Mouse (Mus musculus): ENCODE data around the gene Limch1.

Limch1 gene

DNA sequence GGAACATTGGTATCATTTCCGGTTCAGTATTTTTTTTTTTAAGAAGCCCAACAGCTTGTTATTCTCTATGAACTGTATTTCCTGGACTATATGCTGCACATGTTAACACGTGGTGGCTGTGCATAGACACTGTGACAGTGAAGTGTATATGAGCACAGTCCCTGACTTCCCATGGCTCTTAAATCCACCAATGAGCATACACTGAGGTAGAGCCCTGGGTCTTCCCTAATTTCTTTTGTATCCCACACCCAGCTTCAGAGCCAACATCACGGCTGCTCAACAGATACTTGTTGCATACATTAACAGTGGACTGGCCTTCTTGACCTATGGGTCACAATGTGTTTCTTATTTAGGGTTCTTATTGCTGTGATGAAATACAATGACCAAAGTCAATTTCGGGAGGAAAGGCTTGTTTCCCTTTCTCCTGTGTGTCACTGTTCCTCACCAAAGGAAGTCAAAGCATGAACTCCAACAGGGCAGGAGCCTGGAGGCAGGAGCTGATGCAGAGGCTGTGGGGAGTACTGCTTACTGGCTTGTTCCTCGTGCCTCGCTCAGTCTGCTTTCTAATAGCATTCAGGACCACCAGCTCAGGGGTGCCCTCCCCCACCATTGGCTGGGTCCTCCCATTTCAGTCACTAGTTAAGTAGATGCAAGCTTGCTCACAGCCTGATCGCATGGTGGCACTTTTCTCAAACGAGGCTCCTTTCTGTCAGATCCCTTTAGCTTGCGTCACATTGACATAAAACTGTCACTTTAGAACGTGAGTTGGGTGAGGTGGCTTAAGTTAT lies 130.6 kb downstream of the Limch1 start:
- DNase-seq (ENCODE audit: low spot score in 2 of 2) = no peak

DNA sequence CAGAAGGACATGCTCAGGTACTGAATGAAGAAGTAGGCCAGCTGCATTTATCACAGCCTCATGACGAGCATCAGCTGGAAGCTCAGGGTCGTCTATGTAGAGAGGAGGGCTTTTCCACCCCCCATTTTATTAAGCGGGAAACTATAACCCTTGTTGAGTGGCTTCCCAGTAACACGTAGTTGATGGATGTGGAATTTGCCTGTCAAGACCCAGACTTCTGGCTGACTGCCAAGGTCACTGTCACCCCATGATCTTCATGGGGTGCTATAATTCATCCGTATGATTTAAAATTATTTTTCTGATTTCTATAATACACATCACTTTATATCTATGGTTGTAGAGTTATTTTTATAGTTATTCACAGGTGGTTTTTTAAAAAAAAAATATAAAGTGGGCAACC lies 131.4 kb downstream of the Limch1 start:
- DNase-seq (ENCODE audit: low spot score in 2 of 2) = no peak

DNA sequence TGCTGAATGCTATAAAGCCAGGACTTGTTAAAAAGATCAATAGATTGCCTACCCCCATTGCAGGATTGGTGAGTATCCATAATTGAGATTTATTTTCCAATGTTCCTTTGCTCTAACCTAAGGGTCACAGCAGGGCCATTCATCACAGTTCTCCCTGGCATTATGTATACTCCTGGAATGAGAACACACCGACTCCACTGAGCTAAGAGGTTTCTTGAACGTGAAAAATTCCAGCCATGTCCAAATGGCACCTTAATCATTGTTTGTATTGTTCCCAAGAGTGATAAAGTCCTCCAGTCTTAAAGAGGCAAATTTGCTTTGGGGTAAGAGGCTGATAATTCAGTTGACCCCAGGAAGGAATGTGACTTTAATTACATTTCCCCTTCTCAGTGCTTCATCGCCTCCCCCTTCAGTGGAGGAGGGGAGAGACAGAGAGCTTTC lies 136.3 kb downstream of the Limch1 start:
- DNase-seq (ENCODE audit: low spot score in 2 of 2) = no peak

DNA sequence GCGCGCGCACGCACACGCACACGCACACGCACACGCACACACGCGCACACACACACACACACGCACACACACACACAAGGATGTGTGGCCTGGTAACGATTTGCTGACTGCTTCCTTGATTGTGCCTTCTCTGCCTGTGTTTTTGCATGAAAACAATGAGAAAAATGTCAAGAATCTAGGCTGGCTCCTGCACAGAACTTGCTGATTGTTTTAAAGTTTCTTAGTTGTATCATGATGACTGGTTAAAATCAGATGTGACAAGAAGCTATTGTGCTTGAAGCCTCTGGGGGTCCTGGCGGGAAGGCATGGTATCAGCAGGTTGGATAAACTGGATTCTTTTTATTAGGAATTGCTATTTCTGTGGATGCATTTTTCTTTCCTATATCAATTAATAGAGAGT lies 137.1 kb downstream of the Limch1 start:
- DNase-seq (ENCODE audit: low spot score in 2 of 2) = no peak

DNA sequence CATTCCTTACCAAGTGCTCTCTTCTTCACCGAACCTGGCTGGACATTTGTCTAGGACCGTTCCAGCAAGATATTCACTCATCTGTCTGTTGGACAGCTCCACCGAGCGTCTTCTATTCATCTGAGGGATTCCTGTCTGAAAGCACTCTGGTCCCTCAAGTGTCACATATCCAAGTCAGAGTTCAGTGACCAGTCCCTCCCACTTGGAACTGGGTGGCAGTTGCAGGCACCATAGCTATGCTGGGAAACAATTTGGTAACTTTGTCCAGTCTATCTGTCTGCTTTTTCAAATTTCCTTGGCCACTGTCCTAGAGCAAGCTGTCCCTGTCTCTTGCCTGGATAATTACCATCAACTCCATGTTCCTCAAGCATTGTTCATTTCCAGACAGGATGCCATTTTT lies 138.9 kb downstream of the Limch1 start:
- DNase-seq (ENCODE audit: low spot score in 2 of 2) = no peak

DNA sequence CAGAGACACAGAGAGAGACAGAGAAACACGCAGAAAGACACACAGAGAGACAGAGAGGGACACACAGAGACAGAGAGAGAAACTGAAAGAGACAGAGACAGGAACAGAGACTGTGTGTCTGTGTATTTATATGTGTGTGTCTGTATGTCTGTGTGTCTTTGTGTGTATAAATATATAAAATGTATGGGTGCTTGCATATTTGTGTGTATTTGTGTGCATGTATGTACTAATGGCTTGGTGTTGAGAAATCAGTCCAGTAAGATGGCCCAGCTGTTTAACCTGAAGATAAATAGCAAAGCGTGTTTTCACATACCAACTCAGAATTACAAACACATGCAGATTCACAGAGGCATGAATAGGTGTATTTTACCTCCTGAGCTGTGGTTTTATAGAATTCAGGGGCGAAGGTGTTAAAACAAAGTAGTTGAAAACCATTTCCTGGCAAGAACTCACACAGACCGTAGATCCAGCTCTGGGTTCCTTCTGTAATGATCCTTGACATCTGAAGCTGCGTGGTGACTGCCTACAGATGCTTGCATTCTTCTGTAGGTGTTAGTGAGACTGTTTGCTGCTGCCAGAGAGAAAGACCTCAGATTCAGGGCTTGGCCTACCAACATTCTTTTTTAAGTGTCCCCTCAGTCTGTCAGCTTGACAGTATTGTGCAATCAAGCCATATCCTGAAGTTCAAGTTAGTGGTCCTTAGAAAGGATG lies 140.9 kb downstream of the Limch1 start:
- no peak for DNase-seq (ENCODE audit: low spot score in 2 of 2)

DNA sequence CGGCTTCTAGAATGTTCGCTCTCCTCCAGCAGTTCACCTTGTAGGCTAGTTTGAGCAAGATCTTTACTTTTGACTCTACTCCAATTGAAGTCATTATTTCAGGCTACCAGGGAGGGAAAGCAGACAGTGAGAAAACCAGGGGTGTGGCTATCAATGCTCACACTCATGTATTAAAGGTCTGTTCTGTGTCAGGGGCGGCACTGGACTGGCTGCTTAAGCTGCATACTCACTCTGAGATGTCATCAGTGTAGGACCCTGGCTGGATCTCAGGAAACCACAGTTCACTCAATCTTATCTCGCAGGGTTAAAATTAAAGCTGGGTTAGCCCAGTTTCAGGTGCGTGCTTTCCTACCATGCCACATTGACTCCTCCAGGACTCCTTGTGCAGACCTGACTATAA lies 142.4 kb downstream of the Limch1 start:
- no peak for DNase-seq (ENCODE audit: low spot score in 2 of 2)

DNA sequence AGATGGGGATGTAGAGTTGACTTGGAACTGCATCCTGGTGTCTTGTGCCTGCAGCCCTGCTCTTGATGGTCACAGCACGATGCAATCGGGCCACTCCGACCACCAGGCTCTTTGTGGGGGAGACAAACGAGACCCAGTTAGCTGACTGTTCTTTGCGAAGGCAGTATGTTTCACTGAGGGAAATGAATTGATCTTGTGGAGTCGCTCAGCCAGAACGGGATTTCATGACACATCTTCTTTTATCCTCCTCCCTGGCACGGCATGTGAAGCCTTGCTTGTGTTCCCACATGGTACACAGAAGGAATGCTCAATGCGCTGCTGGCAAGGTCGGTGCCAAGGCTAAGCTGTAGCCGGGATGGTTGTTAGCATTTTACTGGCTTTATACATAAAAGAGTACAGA lies 143.7 kb downstream of the Limch1 start:
- no peak for DNase-seq (ENCODE audit: low spot score in 2 of 2)

DNA sequence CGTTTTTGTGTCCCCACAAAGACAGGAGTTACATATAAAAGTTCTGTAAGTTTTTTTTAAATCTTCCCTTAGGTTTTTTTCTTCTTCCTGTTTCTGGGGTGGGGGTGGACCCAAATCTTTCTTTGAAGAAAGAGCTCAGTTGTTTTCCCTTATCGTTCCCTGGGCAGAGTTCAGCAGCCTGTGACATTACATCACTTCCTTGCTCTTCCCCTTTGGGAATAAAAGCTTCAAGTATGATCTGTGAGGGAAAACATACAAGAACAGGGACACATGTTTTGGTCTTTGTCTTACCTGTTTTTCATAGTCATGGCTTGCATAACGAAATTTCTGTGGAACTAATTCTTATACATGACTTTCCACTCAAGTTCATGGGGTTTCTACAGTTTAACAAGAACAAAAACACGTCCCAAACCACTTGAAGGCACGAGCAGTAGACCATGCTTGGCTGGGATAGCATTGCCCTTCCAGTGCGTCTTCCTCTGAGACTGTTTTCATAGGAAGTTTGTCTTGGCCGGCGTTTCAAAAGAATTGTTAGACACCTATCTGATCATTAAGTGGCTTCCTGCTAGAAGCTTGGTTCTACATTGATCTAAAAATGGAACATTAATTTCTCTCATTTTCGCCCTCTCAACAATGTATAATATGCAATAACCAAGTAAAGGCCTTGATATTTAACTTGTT lies 150.0 kb downstream of the Limch1 start:
- DNase-seq (ENCODE audit: low spot score in 2 of 2) = no peak

DNA sequence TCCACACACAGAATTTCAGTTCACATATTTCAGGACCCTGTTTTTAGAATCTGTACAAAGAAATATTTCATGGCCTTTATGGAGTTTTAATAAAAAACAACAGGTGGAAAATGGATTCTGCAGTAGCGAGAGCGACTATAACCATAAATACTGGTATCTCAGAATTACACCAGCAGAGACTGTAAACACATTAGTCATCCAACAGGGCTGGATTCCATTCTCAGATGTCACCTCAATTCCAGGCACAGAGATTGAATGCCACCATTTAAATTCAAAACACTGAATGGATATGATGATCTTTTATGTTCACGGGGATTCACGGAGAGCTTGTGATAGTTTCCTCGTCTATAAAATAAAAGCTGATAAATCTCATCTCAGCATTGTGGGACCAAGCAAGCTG lies 152.0 kb downstream of the Limch1 start:
- no peak for DNase-seq (ENCODE audit: low spot score in 2 of 2)

DNA sequence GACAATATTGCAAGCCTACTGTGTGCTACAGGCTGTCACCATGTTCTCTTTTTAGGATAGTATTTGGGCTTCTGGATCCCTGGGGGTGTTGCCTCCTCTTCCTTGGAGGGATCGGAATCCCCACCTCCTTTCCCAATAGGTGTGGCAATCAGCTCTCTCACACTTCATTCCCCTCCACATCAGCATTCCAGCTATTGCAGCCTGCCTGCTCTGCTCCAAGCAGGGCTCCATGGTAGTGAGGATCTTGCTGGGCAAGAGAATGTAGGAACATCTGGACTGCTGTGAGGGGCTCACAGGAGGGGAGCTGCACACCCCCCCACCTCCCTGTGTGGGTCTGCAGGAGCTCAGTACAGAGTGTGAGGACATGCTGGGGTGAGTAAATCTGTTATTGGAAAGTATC lies 152.6 kb downstream of the Limch1 start:
- no peak for DNase-seq (ENCODE audit: low spot score in 2 of 2)

DNA sequence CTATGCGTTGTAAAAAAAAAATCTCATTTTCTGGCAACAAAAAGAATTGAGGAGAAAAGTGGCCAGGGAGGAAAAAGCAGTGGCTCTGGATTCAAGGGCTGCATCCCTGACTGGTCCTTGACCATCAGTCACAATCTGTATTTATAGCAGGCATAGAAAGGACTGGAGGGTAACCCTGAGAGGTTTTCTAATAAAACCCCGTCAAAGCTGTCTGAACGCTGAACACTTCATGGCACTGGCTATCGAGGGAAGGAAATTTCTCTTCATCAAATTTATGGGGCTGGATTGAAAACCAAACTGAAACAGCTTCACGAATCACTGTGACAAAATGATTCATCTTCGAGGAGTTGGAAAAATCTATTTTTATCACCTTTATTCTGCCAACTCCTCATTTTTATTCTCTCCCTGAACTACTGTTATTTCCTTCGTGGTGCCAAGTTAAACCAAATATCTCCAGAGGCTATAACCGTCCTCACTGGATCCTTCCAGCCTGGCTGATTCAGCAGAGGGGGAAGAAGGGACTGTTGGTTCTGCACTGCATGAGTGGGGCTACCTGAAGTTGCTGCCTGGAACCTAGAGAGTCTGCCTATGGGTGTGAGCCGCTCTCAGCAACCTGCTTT lies 153.3 kb downstream of the Limch1 start:
- no peak for DNase-seq (ENCODE audit: low spot score in 2 of 2)

DNA sequence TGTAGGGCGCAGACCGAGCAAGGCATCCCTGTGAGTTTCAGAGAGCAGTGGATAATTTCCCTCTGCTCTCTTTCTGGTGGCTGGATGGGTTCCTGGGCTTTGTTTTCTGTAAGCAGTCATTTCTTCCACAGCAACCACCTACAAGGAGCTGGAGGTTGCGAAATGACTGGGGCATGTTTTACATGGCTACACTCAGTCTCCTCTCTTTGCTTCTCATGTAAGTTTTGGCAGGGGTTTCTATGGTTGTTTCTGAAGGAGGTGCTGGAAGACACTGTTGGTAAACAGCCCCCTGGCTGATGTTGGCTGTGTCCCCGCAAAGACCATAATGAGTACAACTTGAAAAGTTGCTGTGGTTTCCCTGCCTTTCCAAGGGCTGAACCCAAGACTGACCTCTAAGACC lies 155.5 kb downstream of the Limch1 start:
- DNase-seq (ENCODE audit: low spot score in 2 of 2) = no peak

DNA sequence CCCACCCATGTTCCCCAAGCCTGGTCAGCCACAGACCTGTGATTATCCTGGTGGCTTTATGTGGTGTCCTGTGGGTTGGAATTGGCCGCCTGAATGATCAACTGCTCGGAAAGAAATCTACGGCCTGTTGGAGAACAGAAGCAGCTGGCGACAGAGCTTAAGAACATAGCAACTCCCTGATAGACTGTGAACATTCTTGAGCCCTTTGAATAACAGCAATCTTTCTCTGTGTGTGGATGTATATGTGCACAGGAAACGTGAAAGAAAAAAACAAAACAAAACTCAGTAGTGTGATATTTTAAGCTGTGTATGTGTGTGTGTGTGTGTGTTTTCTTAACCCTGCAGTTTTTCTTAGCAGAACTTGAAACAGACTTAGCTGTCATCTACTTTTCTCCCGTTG lies 159.2 kb downstream of the Limch1 start:
- no peak for DNase-seq (ENCODE audit: low spot score in 2 of 2)

DNA sequence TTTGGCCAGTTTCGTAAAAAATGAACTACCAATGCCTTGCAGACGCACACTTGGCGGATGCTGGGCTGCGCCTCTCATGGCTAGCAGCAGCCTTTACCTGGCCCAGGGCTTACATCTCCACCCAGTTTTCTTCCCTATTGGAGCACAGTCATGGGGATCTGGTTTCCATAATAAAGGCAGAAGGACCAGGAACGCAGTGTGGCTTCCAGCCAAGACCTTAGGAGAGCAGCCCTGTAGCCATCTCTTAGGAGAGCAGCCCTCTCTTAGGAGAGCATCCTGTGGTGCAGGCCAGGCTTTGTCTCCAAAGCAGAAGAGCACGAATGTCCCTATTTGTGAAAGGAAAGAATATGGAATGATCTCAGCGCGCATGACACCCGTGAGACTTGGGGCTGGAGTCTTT lies 163.3 kb downstream of the Limch1 start:
- no peak for DNase-seq (ENCODE audit: low spot score in 2 of 2)

DNA sequence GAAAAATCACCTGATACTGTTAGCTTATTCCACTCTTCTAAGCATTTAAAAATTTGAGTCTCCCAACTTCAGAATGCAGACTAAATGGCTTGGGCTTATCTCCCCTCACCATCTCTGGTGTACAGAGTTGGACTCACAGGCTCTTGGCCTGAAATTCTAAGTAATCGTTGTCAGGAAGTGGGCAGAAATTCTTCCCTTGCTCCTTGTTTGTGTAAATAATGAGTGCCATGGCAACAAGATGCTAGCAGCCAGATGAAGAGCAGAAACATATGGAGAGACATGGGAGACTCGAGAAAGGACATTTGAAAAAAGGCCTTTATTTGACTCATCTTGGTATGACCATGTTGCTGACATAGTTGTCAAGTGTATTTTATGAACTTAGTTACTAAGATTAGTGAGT lies 164.3 kb downstream of the Limch1 start:
- no peak for DNase-seq (ENCODE audit: low spot score in 2 of 2)

DNA sequence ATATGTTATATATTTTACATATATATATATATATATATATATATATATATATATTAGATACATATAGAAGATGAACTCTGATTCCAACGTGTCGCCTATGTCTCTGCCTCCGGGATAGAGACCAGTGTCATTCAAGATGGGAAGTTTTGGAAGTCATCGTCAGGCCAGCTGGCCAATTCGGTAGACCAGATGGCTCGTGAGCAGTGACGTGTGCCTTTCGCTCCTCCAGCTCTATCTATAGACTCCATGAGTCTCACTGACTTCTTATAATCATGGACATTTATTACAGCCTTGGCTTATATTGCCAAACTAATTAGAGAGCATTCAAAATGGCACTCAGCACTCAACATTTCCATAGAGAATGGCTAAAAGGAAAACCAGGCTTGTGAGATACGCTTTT lies 165.0 kb downstream of the Limch1 start:
- no peak for DNase-seq (ENCODE audit: low spot score in 2 of 2)

DNA sequence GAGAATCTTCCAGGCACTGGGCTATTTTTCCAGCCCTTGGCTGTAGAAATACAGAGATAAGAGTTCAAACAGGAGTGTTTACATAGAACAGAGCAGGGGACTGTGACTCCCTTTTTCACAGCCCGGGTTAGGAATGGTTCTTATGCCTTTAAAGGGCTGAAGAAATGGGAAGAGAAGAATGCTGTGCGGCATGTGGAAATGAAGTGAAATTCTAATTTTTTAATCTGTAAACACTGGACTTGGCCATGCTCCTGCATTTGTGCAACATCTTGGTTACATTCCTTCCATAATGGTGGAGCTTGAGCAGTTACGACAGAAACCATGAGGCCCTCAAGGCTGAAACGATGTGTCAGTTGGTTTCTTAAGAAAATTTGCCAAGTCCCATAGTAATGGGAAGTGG lies 165.4 kb downstream of the Limch1 start:
- no peak for DNase-seq (ENCODE audit: low spot score in 2 of 2)

DNA sequence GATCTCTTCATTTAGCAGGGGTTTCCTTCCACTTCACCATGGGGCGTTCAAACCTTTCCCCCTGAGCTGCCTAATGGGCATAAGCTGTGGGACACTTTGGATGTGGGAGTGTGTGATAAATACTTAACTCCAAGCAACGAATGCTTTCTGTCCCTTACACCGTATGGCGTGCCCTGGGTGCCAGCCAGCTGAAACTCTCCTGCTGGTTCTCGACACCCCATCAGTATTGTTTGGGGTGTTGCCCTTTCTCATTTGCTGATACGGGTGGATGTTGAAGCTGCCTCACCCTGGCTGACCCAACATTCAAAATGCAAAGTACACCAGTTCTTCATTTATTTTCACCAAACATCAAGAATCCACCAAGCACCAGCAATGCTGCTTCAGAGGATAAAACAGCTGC lies 168.2 kb downstream of the Limch1 start:
- no peak for DNase-seq (ENCODE audit: low spot score in 2 of 2)

DNA sequence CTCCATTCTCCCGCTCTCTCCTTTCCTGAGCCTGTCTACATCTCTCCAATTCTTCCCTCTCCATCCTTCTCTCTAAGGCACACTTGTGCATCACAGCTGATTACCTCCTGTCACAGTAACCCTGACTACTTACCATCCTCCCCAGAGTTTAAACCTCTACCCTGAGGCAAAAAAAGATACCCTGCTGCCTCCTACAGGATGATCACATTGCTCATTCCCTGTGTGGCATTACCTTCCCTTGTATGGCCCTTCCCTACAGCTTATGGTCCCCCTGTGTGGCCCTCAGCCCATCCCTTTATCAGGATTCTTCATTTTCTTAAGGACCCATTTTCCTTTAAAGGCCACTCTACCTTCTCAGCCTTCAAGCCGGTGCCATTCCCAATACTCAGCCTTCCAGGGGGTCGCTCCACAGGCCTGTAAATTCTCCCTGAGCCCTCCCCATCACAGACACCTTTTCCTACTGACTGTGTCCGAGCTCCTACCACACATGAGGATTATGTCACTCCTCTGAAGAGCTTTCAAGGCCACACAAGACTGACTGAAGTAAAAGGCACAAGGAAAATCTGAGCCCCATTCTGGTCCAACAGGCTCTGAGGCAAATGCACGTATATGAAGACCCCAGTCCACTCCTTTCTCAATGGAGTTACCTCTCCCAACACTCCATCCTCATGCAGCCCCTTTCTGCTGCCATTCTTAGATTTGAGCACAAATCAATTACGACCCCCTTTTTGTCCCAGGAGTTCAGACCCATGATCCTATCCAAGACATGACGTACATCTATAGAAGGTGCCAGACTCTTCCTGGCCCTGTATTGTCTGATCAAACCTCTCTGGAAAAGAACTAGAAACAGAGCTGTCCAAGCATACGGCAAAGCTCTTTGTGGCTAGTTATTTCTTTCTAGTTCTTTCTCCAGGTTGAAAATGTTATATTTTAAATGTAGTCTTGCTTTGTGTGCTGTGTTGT lies 172.0 kb downstream of the Limch1 start:
- DNase-seq (ENCODE audit: low spot score in 2 of 2) = no peak
